Mouse (Mus musculus): Measurements from ENCODE around the gene Pomgnt2. TPM values are rescaled to one million over a fixed set of nuclear protein-coding genes. Genes with fewer than 3 reads are reported as not detected.

The Pomgnt2 gene
- polyA plus RNA-seq, 1 experiment from 2014 or later, result 15.4 TPM

Other genes starting within 250 kb of the Pomgnt2 start
- gene Zfp651, start 237.8 kb downstream of the Pomgnt2 start, polyA plus RNA-seq (2016; fragmentation: Nextera tagmentation; extraction: Ambion mirVana), result 10.9 and 13.3 TPM in 2 replicates
- gene Klhl40, start 219.5 kb downstream of the Pomgnt2 start, polyA plus RNA-seq (2016; fragmentation: Nextera tagmentation; extraction: Ambion mirVana), result 0.14 TPM in 1 of 2 replicates, not detected in the other
- not detected in 2 replicates for gene Hhatl, start 204.6 kb downstream of the Pomgnt2 start, polyA plus RNA-seq (2016; fragmentation: Nextera tagmentation; extraction: Ambion mirVana)
- gene Ccdc13, start 157.6 kb downstream of the Pomgnt2 start, polyA plus RNA-seq (2016; fragmentation: Nextera tagmentation; extraction: Ambion mirVana), result 3.2 and 4.3 TPM in 2 replicates
- 142 TPM in 2 replicates for gene Higd1a, start 138.7 kb downstream of the Pomgnt2 start, polyA plus RNA-seq (2016; fragmentation: Nextera tagmentation; extraction: Ambion mirVana)
- gene Ackr2, start 98.8 kb downstream of the Pomgnt2 start, polyA plus RNA-seq (2016; fragmentation: Nextera tagmentation; extraction: Ambion mirVana), result 1.1 and 1.4 TPM in 2 replicates
- not detected in 2 replicates for gene Cyp8b1, start 80.8 kb downstream of the Pomgnt2 start, polyA plus RNA-seq (2016; fragmentation: Nextera tagmentation; extraction: Ambion mirVana)
- gene Fam198a, start 46.1 kb downstream of the Pomgnt2 start, polyA plus RNA-seq (2016; fragmentation: Nextera tagmentation; extraction: Ambion mirVana), result 0.92 and 1.0 TPM in 2 replicates
- gene Snrk, start 120.2 kb upstream of the Pomgnt2 start, polyA plus RNA-seq (2016; fragmentation: Nextera tagmentation; extraction: Ambion mirVana), result 57.7 and 59.2 TPM in 2 replicates

Data from midbrain, embryonic 12.5 days (tissue).